Mouse (Mus musculus) heart, postnatal 0 days (tissue): Measurements from ENCODE around the gene Zfand4.

Experiments used
- CTCF ChIP-seq: IDR thresholded peaks from 2 replicates; pipeline ENCODE4 v1.5.1; 2016; ENCODE audit warnings: antibody characterized with exemption, control low read depth, low read depth
- EP300 ChIP-seq: IDR thresholded peaks from 2 replicates; pipeline ENCODE4 v1.6.1; 2016; ENCODE audit warnings: antibody characterized with exemption, low read depth

DNA sequence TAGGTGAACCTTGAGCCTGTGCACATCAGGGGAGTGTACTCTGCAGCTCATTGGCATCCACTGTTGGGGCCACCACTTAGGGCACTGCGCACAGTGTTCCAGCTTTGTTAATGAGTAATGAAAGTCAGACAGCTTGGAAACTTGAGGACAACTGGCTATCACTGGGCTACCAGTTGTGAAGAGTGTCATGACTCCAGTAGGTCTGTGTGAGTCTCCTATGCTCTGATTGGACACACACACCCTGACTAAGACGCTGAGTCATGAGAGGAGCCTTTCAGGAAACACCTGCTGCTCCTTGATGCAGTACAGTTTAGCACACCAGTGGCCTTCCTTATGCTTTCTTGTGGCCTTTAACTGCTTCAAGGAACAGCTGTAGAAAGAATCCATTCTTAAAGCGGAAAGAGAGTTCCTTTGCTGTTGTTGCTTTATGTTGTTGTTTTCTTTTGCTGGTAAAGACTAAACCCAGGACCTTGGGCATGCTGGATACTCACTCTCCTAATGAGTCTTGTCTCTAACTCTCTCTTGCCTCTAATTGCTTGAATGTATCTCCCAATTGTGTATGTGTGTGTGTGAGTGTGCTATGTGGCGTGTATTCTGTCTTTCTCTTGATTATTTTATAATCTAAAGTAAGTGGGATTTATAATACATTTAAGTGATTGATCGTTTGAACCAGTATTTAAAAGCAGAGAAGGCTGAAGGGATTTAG lies 23.0 kb downstream of the Zfand4 start:
- TF ChIP-seq CTCF (no peak), EP300 (no peak)
